Mouse (Mus musculus): ENCODE results near the gene Exoc3.

The Exoc3 gene

DNA sequence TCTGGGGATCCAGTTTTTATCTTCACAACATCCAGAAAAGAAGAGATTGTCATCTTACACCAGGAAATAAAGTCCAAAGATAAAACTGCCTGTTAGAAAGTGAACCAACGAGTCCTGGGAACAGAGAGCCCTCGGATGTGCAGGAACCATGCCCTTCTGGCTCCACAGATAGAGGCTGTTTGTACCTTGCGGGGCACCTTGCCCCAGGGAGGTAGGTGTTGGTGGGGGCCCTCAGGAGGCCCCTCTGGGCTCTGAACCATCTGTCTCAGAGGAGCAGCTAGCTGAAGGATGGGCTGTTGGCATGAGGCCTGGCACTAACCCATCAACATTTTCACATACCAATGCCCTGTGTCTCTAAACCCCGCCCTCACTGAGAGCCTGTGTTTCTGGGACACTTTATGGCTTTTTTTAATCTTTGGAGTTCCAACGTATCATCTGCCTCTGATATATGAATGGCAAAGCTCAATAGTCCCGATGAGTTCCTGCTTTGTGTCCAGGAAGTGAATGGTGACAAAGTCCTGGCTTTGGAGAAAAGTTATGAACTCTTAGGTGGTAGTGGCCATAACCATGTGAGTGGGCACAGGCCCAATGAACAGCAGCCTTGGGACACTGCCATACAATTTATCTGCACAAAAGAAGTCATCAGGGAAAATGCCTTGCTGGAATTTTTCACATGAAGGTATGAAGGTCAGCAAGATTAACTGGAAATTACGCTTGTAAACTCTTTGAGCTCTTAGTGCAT, 69.5 kb downstream of the Exoc3 start:
- DNase-seq (ENCODE audit: low spot score) = no peak

DNA sequence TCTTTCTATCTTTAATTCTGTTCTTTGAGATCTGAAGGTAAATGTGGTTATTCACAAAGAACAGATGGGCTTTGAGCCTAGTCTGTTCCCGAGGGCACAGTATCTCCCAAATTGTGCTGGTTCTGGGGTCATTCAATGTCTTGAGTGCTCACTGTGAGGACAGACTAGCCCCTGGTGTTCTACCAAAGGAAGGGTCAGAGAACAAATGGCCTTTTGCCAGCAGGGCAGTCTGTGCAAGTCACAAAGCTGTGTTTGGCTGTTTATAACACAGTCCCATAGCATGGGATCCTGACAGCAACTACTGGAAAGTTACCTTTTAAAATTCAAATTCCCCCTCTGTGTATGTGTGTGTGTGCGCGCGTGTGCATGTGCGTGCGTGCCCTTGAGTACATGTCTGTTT, 78.6 kb downstream of the Exoc3 start:
- no peak for DNase-seq (ENCODE audit: low spot score)

GRCm38 (mm10) chr13:74127571-74127970, 81.0 kb downstream of the Exoc3 start:
- no peak for DNase-seq (ENCODE audit: low spot score)

DNA sequence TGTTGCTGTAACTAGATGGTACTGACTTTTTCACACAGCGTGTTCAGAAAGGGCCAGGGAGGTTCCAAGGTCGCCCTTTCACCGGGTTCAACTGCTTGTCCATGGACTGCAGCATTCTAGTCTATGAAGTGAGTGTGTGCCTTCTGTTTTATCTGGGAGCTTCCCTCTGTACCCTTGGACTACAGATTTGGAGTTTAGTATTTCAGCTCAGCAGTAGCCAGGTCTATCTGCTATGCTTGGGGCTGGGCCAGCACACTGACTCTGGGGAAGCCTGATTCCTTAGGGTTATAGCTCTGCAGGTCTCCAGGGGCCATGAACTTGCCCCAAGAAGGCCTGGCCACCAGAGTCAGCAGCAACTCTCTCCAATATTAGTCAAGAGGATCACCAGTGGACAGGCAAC, 85.9 kb downstream of the Exoc3 start:
- no peak for DNase-seq (ENCODE audit: low spot score)

DNA sequence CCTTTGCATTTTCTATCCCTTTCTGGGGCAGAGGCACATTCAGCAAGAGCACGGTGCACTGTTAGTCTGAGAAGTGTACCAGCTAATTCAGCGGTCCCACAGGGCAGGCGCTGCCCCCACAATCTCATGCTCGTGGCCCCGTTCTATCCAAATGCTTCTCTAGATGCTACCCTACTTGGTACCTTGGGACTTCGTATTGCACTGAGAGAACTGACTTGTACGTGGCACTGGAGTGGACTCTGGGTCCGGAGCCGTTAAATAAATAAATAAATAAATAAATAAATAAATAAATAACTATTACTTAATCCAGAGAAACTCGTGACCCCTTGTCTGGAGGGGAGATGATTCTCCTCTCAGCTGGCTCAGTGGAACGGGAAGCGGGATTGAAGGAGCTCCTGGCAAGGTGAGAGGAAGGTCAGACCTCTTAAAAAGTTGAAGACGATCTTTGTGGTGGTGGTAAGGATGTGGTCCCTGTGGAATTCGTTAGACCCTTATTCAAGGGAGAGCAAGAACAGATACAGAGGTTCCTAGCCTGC, 86.7 kb downstream of the Exoc3 start:
- no peak for DNase-seq (ENCODE audit: low spot score)

DNA sequence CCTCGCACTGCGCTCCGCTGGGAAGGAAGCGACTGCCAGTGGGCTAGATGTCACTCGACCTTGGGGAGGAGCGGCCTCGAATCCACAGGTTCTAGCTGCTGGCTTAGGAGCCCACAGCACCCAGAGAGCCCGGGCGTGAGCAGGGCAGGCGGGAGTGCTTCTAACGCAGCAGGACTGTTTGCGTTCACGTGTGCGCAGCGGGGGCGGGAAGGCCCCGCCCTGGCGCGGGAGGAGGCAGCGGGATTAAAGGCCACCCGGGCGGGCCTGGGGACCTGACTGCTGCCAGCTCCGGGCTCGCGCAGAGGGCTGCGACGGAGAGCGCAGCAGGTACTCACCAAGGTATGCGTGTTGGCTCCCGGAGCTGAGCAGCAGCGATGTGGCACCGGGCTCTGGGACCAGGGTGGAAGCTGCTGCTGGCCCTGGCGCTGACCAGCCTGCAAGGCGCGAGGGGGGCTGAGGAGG, 87.4 kb downstream of the Exoc3 start, which contains the start of gene Slc9a3:
Gene Slc9a3 (plus strand): TSS at position 317 of the 462 bp plus-strand sequence.
- DNase-seq (ENCODE audit: low spot score) = no peak
